Mouse (Mus musculus): ENCODE measurements at regions not wholly inside any gene's neighbourhood (a gene's known extent, or its start where the extent isn't known, plus 50 kb on each side); places are given as distances from the start of the nearest gene placed in this dataset.

GRCm38 (mm10) chr13:44126198-44126597, 341.6 kb downstream of the Cd83 start:
- no peaks in the 10 kb centered on the region for H3K9me3 ChIP-seq (ENCODE audit: low read length)
- TF ChIP-seq POU5F1 (IDR thresholded peaks at IDR 0.05; ENCODE audit: borderline replicate concordance, low read length) (no peak), NANOG (IDR thresholded peaks at IDR 0.05; ENCODE audit: borderline replicate concordance, low read length) (peak; percentile 7; the same call in 1 of the 2 replicates)
- no peaks in the 10 kb centered on the region for H3K36me3 ChIP-seq (ENCODE audit: insufficient read depth, low read length)
- peaks cover 32% of the 10 kb centered on the region for H3K4me1 ChIP-seq (replicated peaks; ENCODE audit: low read depth, low read length)
- H3K27me3 ChIP-seq (ENCODE audit: insufficient read depth, low read length), result no peaks in the 10 kb centered on the region
- no peak overlapping the region for H3K4me3 ChIP-seq (replicated peaks; ENCODE audit: low read length)

GRCm38 (mm10) chr13:44128506-44129274, 344.1 kb downstream of the Cd83 start:
- H3K4me3 ChIP-seq (replicated peaks; ENCODE audit: low read length), result no peak overlapping the region
- H3K4me1 ChIP-seq (replicated peaks; ENCODE audit: low read depth, low read length), result peaks cover 15% of the 10 kb centered on the region
- H3K9me3 ChIP-seq (ENCODE audit: low read length), result no peaks in the 10 kb centered on the region
- no peak for TF ChIP-seq CTCF (conservative IDR thresholded peaks at IDR 0.05; ENCODE audit: low read length)
- no peak for TF ChIP-seq NANOG (IDR thresholded peaks at IDR 0.05; ENCODE audit: borderline replicate concordance, low read length)
- no peak for TF ChIP-seq POU5F1 (IDR thresholded peaks at IDR 0.05; ENCODE audit: borderline replicate concordance, low read length)
- H3K36me3 ChIP-seq (ENCODE audit: insufficient read depth, low read length), result no peaks in the 10 kb centered on the region
- H3K27me3 ChIP-seq (ENCODE audit: insufficient read depth, low read length), result no peaks in the 10 kb centered on the region

DNA sequence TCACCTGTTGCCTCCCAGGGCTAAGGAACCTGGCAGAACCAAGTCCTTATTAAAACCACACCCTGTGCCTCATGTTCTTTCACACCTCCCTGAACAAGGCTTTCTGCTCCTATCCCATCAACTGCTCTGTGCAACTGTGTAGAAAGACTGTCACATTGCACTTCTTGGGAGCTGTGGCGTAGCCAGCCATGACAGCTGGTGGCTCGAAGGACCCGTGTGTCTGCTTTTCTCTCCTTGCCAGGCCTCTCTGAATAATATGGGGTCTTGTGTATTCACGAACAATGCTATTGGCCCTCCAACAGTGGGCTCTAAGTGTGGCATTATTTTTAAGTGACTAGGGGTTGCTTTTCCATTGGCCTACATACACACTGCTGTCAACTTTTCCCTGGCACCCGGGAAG, 347.3 kb downstream of the Cd83 start:
- no peak for TF ChIP-seq CTCF (conservative IDR thresholded peaks at IDR 0.05; ENCODE audit: low read length)
- TF ChIP-seq NANOG (IDR thresholded peaks at IDR 0.05; ENCODE audit: borderline replicate concordance, low read length), result no peak
- no peak for TF ChIP-seq POU5F1 (IDR thresholded peaks at IDR 0.05; ENCODE audit: borderline replicate concordance, low read length)
- peaks cover 2% of the 10 kb centered on the region for H3K4me1 ChIP-seq (replicated peaks; ENCODE audit: low read depth, low read length)
- no peaks in the 10 kb centered on the region for H3K36me3 ChIP-seq (ENCODE audit: insufficient read depth, low read length)
- H3K4me3 ChIP-seq (replicated peaks; ENCODE audit: low read length), result no peak overlapping the region
- H3K27me3 ChIP-seq (ENCODE audit: insufficient read depth, low read length), result peaks cover 5% of the 10 kb centered on the region; the same call in 1 of the 2 replicates
- H3K9me3 ChIP-seq (ENCODE audit: low read length), result no peaks in the 10 kb centered on the region

- H3K9me3 ChIP-seq (ENCODE audit: low read length), result no peaks in the 10 kb centered on the region
- no peaks in the 10 kb centered on the region for H3K4me1 ChIP-seq (replicated peaks; ENCODE audit: low read depth, low read length)
- no peaks in the 10 kb centered on the region for H3K36me3 ChIP-seq (ENCODE audit: insufficient read depth, low read length)
- TF ChIP-seq NANOG (IDR thresholded peaks at IDR 0.05; ENCODE audit: borderline replicate concordance, low read length) (no peak), CTCF (conservative IDR thresholded peaks at IDR 0.05; ENCODE audit: low read length) (no peak), POU5F1 (IDR thresholded peaks at IDR 0.05; ENCODE audit: borderline replicate concordance, low read length) (no peak)
- H3K4me3 ChIP-seq (replicated peaks; ENCODE audit: low read length), result no peak overlapping the region
- peaks cover 5% of the 10 kb centered on the region; the same call in 1 of the 2 replicates for H3K27me3 ChIP-seq (ENCODE audit: insufficient read depth, low read length)
These were observed 347.9 kb downstream of the Cd83 start for GRCm38 (mm10) chr13:44132510-44132909.

GRCm38 (mm10) chr13:44133436-44133835, 348.9 kb downstream of the Cd83 start:
- TF ChIP-seq NANOG (IDR thresholded peaks at IDR 0.05; ENCODE audit: borderline replicate concordance, low read length), result no peak
- no peak for TF ChIP-seq CTCF (conservative IDR thresholded peaks at IDR 0.05; ENCODE audit: low read length)
- no peak for TF ChIP-seq POU5F1 (IDR thresholded peaks at IDR 0.05; ENCODE audit: borderline replicate concordance, low read length)
- Histone ChIP-seq H3K27me3 (ENCODE audit: insufficient read depth, low read length) (peaks cover 5% of the 10 kb centered on the region; the same call in 1 of the 2 replicates), H3K4me3 (replicated peaks; ENCODE audit: low read length) (no peak overlapping the region), H3K9me3 (ENCODE audit: low read length) (no peaks in the 10 kb centered on the region), H3K4me1 (replicated peaks; ENCODE audit: low read depth, low read length) (no peaks in the 10 kb centered on the region), H3K36me3 (ENCODE audit: insufficient read depth, low read length) (no peaks in the 10 kb centered on the region)

DNA sequence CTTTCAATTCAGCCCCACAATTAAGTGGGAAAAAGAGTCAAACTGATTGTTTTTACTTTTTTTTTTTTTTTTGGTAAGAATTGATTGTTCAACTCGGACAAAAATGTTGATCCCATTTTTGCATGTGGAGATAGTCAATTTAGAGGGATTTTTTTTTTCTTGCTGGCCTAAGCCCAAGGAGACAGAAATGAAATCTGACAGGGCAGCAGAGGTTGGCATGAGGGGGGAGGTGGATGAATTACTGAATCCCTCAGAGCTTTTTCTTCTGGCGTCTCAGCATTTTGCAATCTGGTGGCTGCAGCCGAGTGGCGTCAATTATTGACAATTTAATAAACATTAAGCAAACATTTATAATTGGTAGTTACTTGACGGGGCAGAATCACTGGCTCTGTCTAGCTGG, 356.6 kb downstream of the Cd83 start:
- no peak overlapping the region for H3K4me3 ChIP-seq (replicated peaks; ENCODE audit: low read length)
- TF ChIP-seq CTCF (conservative IDR thresholded peaks at IDR 0.05; ENCODE audit: low read length), result no peak
- TF ChIP-seq POU5F1 (IDR thresholded peaks at IDR 0.05; ENCODE audit: borderline replicate concordance, low read length), result no peak
- no peak for TF ChIP-seq NANOG (IDR thresholded peaks at IDR 0.05; ENCODE audit: borderline replicate concordance, low read length)
- no peaks in the 10 kb centered on the region for H3K4me1 ChIP-seq (replicated peaks; ENCODE audit: low read depth, low read length)
- no peaks in the 10 kb centered on the region for H3K36me3 ChIP-seq (ENCODE audit: insufficient read depth, low read length)
- H3K27me3 ChIP-seq (ENCODE audit: insufficient read depth, low read length), result peaks cover 4% of the 10 kb centered on the region; the same call in 1 of the 2 replicates
- H3K9me3 ChIP-seq (ENCODE audit: low read length), result peaks cover 41% of the 10 kb centered on the region

GRCm38 (mm10) chr13:44145441-44145840, 360.9 kb downstream of the Cd83 start:
- Histone ChIP-seq H3K27me3 (ENCODE audit: insufficient read depth, low read length) (no peaks in the 10 kb centered on the region), H3K36me3 (ENCODE audit: insufficient read depth, low read length) (no peaks in the 10 kb centered on the region), H3K4me1 (replicated peaks; ENCODE audit: low read depth, low read length) (no peaks in the 10 kb centered on the region), H3K4me3 (replicated peaks; ENCODE audit: low read length) (no peak overlapping the region), H3K9me3 (ENCODE audit: low read length) (peaks cover 55% of the 10 kb centered on the region)
- TF ChIP-seq POU5F1 (IDR thresholded peaks at IDR 0.05; ENCODE audit: borderline replicate concordance, low read length) (no peak), CTCF (conservative IDR thresholded peaks at IDR 0.05; ENCODE audit: low read length) (no peak), NANOG (IDR thresholded peaks at IDR 0.05; ENCODE audit: borderline replicate concordance, low read length) (no peak)

DNA sequence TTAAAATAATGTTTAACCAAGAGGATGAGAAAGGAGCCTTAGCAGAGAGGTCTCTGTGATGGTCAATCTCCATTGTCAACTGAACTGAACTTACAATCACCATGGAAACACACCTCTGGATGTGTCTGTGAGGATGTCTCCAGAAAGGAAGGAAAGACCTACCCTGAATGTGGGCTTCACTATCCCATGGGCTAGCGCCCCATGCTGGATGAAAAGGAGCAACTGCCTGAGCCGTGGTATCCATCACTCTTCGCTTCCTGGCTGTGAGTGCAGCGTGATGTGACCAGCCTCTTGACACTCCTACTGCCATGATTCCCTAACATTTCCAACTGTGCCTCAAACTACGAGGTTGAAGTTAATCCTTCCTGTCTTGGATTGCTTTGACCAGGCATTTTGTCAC, 363.3 kb downstream of the Cd83 start:
- Histone ChIP-seq H3K4me1 (replicated peaks; ENCODE audit: low read depth, low read length) (no peaks in the 10 kb centered on the region), H3K4me3 (replicated peaks; ENCODE audit: low read length) (no peak overlapping the region), H3K9me3 (ENCODE audit: low read length) (peaks cover 48% of the 10 kb centered on the region), H3K27me3 (ENCODE audit: insufficient read depth, low read length) (0 out of 2 replicates have a peak, but pooled peaks cover 3% of the 10 kb centered on the region), H3K36me3 (ENCODE audit: insufficient read depth, low read length) (no peaks in the 10 kb centered on the region)
- TF ChIP-seq NANOG (IDR thresholded peaks at IDR 0.05; ENCODE audit: borderline replicate concordance, low read length) (no peak), POU5F1 (IDR thresholded peaks at IDR 0.05; ENCODE audit: borderline replicate concordance, low read length) (no peak), CTCF (conservative IDR thresholded peaks at IDR 0.05; ENCODE audit: low read length) (no peak)

Data from E14TG2a.4 (cell line).